Mouse (Mus musculus) neutrophil, adult 5-6 weeks (primary cell): ENCODE measurements around the gene Card9. TPM values are rescaled to one million over a fixed set of nuclear protein-coding genes. Genes with fewer than 3 reads are reported as not detected.
"Not testable (repeated sequence)": the region's sequence is repeated elsewhere in the genome, so short reads cannot be mapped to it uniquely, and the experiment has no call there.

ENCODE experiments used
- ATAC-seq: fragments of 151-379, 151-347 bp; 2 replicates; pipeline ENCODE4 v1.8.0; 2017; ENCODE audit warnings: mild to moderate bottlenecking, moderate TSS enrichment; ENCODE audit not compliant: insufficient number of reproducible peaks, poor library complexity, low FRiP score, severe bottlenecking; ENCODE audit errors: extremely low read depth
- total RNA-seq: library from RNA; stranded (forward); fragments of 200-1000 nt; gene quantifications from 2 replicates; pipeline ENCODE4 v1.2.3, GENCODE M21; 2017

The Card9 gene
- total RNA-seq: 118 and 130 TPM in 2 replicates

DNA sequence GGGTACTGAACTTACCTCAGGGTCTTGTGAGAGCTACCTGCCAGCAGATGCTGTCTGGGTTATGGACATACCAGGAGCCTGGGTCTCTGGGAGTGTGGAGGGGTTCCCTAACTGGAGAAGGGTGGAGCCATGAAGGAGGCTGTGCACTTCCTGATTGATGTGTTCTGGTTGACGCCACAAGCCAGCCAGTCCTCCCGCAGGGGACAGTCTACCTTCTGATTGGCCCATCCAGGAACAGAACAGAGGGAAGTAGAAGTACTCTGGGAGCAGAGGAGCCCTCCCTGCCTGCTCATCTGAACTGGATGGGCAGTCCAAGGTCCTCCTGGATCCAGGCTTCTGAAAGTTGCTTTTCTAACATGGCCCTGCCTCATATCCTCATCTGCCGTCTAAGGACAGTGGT lies at the start of gene Card9:
Card9 (minus strand) TSS at position 147 of the 400 bp plus-strand sequence.
- peak; percentile 66 for ATAC-seq

DNA sequence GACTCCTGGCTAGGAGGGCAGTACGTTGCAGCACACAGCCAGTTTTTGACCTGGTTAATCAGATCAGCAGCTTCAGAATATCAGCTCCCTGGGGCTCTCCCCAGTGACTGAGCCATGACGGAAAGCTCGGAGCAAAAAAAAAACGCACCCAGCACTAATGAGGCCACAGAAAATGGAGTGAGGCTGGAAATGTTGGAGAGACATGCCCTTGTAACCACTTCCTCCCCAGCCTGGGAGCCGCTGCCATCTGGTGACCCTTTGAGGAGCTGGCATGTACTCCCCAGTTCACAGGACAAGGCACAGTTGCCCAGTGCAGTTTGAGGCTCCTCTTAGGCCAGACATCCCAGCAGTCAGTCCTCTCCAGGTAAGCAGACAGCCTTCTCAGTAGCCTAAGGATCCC lies 49.4 kb upstream of the Card9 start:
- ATAC-seq: no peak

DNA sequence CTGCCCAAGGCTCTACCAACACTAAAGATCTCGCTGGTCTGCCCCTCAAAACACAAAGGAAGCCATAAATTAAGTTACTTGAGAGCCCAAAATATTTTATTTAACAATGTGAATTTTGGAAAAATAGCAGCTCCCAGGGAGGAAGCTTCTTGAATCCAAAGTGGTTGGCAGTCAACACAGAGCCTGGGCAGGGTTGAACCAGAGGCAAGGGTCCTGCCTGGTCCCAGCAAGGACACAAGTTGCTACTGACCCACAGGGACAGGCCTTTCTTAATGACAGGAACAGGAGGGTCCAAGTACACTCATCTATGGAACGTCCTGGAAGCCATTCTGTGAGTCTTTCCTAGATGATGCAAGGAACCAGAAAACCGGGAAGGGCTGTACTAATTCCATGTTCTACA lies 48.6 kb upstream of the Card9 start:
- no peak for ATAC-seq

DNA sequence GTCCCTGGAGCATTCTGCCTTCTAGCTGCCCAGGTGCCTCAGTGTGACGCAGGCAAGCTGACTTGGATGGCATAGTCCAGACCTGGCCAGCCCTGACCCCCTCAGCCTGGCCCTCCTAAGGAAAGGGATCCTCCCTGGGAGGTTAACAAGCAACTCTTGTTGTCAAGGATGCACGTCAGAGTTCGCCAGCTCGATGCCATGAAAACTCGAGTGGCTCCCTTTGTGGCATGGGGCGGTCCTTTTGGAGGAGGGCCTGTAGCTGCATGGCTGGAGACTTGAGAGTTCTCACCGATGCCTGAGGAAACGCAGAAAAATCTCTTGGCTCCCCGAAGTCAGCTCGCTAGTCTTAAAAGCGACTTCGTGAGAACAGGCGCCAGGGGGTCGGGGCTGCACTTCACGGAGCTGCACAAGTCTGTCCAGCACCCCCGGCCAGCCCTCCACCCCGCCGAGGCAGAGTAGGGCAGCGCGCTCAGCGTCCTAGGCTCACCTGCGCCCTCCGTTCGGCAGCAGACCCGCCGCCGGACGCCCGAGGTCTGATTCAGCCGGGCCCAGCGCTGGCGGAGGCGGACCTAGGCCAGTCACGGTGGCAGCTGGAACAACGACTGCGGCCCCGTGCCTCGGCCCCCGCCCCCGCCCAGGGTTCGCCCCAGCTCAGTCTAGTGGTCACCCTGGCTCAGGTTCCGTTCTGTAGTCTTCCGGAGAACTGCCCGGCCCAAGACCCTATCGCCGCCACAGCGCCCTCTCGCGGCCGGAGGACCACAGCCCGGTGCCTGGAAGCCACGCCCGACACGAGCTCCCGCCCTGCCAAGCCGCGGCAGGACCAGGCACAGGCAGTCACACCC lies 48.0 kb upstream of the Card9 start, which contains the start of gene Inpp5e:
Inpp5e (minus strand) TSS at position 689 of the 842 bp plus-strand sequence.
- peak; percentile 89 for ATAC-seq

DNA sequence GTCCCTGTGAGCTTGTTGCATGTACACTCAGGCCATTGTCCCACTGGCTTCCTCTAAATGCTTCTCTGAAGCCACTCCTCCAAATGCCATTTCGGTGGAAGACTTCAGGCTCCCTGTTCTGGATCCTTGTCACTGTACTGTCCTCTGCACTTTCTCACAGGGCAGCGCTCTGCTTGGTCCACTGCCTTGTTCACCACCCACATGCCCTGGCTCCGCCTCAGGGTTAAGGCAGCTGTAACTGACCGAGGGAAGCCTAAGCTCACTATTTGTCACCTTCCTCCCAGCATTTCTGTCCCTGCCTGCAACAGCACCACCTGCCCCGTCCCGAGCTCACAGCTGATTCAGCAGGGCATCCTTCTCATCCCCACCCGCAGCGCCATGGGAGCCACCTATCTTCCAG lies 42.6 kb upstream of the Card9 start:
- ATAC-seq: no peak

DNA sequence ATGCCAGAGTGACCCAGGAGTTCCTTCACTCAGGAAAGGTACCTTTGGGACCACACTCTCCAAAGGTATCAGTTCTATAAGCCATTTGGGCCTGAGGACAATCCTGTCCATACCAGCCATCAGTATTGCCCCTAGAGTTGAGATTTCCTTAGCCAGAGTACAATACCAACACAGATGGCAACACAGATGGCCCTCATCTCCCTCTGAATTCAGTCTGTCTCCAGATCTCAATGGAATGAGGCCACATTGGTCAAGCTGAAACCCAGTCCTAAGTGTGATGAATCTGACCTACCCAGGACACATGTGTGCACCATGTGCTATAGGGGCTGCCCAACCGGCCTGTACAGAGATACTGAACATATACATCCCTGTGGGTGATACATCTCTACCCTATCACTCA lies 41.5 kb upstream of the Card9 start:
- ATAC-seq: no peak

DNA sequence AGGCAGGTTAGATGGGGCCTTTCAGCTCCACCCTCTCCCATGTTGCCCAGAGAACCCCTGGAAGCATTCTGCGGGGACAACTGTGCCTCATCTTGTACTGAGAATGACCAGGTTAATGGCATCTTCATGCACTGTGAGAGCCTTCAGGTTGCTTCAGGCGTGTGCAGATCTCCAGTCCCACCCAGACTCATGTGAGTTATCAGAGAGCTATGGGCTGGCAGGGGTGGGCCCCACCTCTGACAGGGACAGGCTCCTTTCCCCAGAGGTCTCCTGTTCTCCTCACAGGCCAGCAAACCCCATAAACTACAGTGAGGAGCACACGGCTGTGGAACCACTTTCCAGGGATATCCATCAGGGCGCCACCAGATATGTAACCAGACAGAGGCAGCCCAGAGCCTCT lies 40.3 kb upstream of the Card9 start:
- ATAC-seq: no peak

DNA sequence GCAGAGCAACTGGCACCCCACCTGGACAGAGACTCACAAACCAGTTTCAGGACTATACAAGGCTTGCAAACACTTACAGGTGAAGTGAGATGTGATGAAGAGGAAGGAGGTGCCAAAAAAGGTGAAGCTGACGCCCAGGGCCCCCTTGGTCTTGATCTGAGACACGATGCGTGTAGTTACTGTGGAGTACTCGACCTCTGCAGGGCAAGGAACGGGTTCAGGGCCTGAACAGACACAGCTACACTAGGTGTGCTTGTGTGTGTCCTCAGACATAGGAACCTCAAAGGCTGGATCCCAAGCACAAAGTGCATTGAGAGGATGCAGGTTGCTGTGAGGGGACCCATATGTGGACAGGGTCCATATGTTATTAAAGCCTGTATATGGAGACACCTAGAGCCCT lies 39.6 kb upstream of the Card9 start:
- ATAC-seq: no peak

DNA sequence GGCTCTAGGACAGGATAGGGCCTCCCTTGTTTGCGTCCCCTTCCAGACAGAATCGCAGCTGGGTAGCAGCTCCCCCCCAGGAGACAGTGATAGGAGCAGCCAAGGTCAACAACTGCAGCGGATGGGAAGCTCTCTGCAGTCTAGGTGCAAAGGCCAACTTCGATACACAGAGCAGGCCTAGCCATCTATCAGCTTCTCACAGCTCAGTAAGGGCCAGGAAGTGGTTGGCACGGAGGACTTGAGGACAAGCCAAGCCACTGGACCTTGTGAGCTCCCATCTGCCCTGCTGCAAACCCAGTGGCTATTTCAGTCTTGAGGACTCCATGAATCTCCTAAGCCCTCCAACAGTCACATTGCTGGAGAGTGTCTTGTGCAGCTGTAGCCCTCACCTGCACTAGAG lies 38.9 kb upstream of the Card9 start:
- ATAC-seq: no peak

DNA sequence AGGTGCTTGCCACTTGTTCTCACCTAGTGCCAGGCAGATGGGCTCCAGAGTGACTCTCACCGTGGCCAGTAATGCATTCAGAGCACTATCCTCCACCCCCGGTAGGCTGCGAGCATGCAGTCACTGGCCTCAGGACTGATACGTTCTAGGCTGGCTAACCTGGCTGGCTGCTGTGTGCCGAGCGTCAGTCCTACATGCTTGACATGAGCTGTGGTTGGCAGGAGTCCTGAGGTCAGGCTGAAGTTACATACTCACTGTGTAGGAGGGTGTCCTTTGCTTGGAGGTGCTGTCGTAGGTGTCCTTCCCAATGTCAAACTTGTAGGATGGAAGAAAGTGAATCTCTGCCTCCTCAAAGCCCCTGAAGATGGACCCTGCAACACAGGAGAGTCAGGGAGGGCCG lies 38.3 kb upstream of the Card9 start:
- no peak for ATAC-seq

DNA sequence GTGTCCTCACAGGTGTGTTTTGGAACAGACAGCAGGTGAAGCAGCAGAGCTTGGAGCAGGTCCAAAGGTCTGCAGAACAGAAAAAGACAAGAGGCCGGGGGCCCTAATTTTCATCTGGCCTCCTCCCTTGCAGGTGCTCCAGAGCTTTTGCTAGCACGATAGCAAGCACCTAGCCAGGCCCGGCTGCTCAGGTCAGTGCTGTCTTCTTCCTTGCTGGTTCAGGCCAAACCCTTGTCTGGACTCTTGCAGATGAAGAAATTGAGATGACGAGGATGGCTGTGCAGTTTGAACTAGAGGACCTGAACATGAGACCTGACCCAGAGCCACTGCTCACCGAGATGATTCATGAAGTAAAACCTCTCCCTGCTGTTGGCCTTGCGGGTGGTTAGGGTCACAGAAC lies 30.9 kb upstream of the Card9 start:
- no peak for ATAC-seq

DNA sequence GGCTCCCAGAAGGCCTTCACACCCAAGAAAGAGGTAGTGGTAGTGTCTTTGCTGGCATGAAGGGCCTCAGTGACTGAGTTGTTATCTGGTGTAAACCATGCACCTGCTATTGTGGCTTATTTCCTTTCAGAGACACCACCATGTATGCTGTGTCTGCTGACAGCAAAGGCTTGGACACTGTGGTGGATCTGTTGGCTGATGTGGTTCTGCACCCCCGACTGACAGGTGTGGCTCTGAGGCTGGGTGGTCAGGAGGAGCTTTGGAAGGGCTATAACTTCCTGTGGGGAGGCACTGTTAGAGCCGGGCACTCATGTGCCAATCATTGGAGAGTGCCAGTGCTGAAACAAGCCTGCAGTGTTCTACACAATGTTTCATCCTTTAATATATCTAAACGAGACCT lies 30.2 kb upstream of the Card9 start:
- no peak for ATAC-seq

DNA sequence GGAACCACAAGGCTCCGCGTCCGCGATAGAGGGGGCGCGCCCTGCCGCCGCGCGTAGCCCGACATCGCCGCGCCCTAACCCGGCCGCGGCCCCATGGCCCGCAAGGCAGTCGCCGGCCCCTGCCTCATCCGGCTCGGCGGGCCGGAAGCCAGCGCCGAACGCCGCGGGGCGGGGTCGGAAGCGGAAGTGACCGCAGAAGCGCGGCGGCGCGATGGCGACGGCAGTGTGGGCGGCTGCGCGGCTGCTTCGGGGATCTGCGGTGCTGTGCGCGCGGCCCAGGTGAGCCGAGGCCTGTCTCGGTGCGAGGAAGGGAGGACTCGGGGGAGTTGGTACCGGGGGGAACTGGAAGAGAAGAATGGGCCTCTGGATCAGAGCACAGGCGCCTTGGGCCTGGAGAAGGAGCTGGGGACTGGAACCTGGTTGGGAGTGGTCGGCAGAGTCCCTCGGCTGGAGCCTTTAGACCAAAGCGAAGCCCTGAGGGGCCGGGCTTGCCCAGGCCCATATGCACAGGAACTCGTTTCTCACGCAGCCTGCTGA lies 28.5 kb upstream of the Card9 start, which contains the start of the genes Entr1 and Pmpca:
Entr1 (minus strand) TSS at position 163 of the 537 bp plus-strand sequence.
Pmpca (plus strand) TSS at position 186 of the 537 bp plus-strand sequence.
- peak; percentile 65 for ATAC-seq

DNA sequence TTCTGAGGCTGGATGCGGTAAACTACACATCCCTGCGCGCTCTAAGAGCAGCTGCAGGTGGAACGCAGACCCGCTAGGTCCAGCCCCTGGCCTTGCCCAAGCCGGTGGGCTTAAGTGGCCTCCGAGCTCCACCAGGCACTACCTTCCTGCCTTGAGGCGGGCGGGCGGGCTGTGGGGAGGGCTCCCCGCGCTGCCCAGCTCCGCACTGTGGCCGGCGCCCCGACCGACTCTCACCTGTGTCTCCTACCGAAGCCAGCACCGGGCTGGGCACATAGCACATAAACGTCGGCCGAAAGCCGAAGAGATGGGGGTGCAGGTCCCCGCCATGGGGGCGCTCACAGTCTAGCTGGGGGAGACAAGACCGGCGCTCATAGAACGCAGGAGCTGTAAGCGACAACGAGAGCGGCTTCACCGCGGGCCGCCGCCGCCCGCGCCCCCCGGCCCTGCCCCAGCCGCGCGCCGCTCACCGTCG lies 28.0 kb upstream of the Card9 start:
- ATAC-seq: no peak

DNA sequence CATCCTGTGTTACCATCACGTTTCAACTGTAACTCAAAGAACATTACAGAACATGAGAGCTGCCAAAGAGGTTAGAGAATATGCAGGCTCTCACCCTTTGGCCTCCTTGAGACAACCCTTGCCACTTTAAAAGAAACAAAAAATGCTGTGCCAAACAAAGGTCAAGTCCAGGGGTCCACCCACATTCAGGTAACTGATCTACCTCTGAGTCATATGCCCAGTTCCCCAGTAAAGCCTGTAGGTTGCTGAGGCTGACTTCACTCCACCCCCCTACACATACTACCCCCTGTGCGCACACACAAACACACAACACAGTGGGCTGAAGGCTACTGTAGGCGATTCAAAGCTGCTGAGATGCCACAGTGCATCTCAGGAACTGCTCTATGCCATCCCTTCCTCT lies 27.0 kb upstream of the Card9 start:
- ATAC-seq: no peak

DNA sequence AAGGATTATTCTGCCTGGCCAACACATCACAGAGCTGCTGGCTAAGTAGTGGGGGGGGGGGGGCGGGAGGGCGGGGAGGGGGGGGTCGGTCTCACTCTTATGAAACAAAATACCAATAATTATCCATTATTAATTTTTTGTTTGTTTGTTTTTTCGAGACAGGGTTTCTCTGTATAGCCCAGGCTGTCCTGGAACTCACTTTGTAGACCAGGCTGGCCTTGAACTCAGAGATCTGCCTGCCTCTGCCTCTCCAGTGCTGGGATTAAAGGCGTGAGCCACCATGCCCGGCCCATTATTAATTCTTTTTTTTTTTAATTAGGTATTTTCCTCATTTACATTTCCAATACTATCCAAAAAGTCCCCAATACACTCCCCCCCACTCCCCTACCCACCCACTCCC lies 20.2 kb upstream of the Card9 start:
- ATAC-seq: not testable (repeated sequence)

DNA sequence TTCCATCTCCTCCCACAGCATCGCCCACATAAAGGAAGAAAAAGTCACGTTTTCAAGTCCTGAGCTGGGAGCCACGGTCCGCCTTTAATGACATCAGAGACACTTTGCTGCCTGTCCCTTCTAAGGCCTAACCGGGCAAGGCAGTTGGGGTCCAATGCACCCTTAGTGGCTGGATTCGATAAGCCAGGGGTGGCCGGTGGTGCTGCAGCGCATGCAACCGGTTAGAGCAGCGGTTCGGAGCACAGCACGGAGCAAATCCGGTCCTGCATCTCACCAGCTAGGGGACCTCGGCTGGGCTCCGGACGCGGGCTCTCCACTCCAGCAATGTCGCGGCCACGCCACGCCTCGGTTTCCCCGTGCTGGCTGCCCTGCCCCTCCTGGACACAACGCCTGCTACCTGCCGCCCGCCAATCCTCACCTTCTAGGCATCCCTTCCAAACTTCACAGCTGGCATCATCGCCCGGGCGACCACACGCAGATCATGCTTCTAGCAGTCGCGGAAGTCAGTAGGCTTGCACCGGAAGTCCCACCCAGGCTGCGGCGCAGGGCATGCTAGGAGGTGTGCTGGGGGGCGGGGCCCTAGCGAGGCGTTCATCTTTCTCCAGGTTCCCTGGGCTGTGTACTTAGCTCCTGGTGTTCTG lies 19.5 kb upstream of the Card9 start, which contains the start of gene Snapc4:
Snapc4 (minus strand) TSS at position 523 of the 641 bp plus-strand sequence.
- ATAC-seq: peak; percentile 83

DNA sequence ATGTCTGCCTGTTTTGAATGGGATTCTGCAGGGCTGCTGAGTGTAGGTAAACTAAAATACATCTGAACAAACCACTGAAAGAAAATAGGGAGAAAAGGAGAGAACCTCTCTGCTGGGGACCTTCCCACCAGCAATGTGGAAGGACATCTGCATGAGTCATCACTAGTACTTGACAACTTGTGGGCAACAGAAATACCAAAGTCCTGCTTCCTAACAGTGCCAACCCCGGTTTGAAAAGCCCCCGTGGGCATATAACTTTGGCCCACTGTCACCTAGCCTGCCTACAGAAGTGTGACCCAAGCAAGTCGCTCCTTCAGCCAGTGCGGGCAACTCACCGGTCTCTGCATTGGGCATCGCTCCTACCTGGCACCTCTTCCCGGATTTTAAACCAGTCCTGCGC lies 11.7 kb upstream of the Card9 start:
- ATAC-seq: no peak

DNA sequence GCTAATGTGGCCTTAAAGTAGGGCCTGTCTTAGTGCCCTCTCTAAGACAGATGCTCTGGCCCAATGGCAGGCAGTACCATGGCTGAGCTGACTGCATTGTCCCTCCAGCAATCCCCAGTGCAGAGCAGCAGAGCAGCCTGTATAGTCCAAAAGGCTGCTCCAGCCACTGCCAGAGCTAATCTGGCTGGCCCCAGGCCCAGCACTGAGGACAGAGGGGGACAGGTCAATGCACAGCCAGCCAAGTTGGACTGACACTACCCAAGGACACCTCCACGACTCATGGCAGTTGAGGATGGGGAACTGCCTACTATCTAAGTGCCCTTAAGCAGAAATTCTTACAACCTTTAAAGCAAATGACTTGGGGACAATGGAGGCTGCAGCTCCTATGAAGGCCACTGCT lies 7.9 kb upstream of the Card9 start:
- no peak for ATAC-seq

DNA sequence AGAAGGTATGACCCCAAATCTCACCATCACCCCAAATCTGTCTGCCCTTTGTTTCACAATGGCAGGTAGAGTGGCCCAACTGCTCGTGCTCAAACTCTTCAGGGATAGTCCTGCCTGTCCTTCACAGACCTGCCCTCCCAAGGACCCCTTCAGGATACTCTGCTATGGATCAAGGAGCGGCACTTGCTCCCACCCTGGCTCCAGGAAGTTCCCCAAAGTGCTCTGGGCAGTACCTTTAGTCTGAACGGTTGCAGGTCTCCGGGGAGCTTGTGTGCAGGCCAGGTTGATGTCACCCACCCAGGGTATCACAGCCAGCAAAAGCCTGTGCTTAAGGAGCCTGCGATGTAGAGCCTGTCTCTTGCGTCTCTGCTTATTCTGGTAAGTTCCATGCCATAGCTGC lies 7.2 kb upstream of the Card9 start:
- no peak for ATAC-seq
